Mouse (Mus musculus): ENCODE data around the gene St6gal1. TPM values are rescaled to one million over a fixed set of nuclear protein-coding genes. Genes with fewer than 3 reads are reported as not detected.

The St6gal1 gene
- polyA plus RNA-seq, 1 experiment from 2014 or later = 36.2 TPM

GRCm38 (mm10) chr16:23397931-23398330, 173.4 kb downstream of the St6gal1 start:
- ATAC-seq (ENCODE audit: low FRiP score) = no peak
- Histone ChIP-seq H3K4me2 (no peak overlapping the region), H3K9me3 (no peaks in the 10 kb centered on the region), H3K4me1 (no peaks in the 10 kb centered on the region), H3K36me3 (replicated peaks) (no peaks in the 10 kb centered on the region), H3K27me3 (no peaks in the 10 kb centered on the region), H3K27ac (no peak overlapping the region), H3K4me3 (replicated peaks) (no peak overlapping the region), H3K9ac (no peak overlapping the region)
- WGBS = 81% methylated on average over 5 of the region's 5 CpGs

- H3K36me3 ChIP-seq (replicated peaks) = no peaks in the 10 kb centered on the region
- no peak overlapping the region for H3K4me2 ChIP-seq
- H3K4me3 ChIP-seq (replicated peaks) = no peak overlapping the region
- no peak for ATAC-seq (ENCODE audit: low FRiP score)
- no peak overlapping the region for H3K9ac ChIP-seq
- H3K4me1 ChIP-seq = no peaks in the 10 kb centered on the region
- H3K27ac ChIP-seq = no peak overlapping the region
- H3K27me3 ChIP-seq = no peaks in the 10 kb centered on the region
- WGBS = 79% methylated on average over 4 of the region's 4 CpGs
- H3K9me3 ChIP-seq = no peaks in the 10 kb centered on the region
These were observed 176.9 kb downstream of the St6gal1 start for GRCm38 (mm10) chr16:23401463-23401862.

DNA sequence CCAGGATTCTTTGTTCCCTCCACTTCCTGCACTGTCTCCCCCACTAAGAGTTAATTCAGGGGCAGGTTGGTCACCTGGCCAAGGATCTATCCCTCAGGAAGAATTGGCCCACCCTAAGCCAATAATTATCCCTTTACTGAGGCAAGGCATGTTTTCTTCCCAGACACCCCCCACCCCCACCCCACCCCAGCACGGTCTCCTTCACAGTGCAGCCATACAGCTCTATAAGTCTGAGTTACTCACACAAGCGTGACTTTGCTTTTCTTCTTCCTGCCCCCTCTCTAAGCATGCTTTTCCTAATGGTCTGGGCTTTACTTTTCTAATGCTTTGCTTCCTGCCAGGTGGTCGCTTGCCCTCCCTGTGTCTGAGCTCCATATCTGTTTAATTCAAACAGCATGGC, 177.4 kb downstream of the St6gal1 start:
- Histone ChIP-seq H3K4me2 (no peak overlapping the region), H3K9ac (no peak overlapping the region), H3K27me3 (no peaks in the 10 kb centered on the region), H3K36me3 (replicated peaks) (no peaks in the 10 kb centered on the region), H3K9me3 (no peaks in the 10 kb centered on the region), H3K27ac (no peak overlapping the region), H3K4me3 (replicated peaks) (no peak overlapping the region), H3K4me1 (no peaks in the 10 kb centered on the region)
- 62% methylated on average over 3 of the region's 3 CpGs for WGBS
- ATAC-seq (ENCODE audit: low FRiP score) = no peak

DNA sequence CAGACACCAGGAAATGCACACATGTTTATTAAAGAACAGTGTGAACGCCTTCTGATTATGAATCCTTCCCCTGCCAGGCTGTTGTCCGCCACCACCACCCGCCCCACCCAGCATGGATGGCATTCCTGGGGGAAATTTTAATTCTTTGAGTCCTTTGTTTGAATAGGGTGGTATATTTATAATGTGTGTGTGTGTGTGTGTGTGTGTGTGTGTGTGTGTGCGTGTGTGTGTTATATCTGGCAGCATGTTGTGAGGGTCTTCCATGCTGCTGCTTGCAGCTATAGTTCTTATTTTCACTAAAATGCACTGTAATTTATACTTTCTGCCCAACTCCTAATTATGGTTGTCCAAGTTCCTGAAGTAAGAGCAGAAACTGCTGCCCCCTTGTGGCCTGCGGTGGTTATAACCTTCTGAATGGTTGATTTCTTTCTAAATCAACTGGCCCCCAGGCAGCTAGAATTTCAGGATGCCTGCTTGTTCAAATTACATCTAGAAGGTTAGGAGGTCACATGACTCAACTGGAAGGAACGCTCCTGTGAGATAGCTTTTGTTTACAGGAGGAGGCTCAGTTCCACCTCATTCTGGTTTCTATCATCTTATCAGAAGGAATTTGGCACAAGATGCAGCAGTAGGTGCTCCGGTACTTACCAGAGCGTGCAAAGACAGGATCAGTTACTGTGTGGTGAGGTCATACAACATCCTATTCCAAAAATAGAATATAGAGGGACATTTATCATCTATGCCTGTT, 178.6 kb downstream of the St6gal1 start:
- ATAC-seq (ENCODE audit: low FRiP score) = no peak
- Histone ChIP-seq H3K27ac (no peak overlapping the region), H3K9me3 (no peaks in the 10 kb centered on the region), H3K36me3 (replicated peaks) (no peaks in the 10 kb centered on the region), H3K9ac (no peak overlapping the region), H3K4me1 (no peaks in the 10 kb centered on the region), H3K4me3 (replicated peaks) (no peak overlapping the region), H3K4me2 (no peak overlapping the region), H3K27me3 (no peaks in the 10 kb centered on the region)
- WGBS = 50% methylated on average over 8 of the region's 8 CpGs

Other genes starting within 250 kb of the St6gal1 start
- not detected in 2 replicates for gene Kng2, start 195.3 kb upstream of the St6gal1 start, polyA plus RNA-seq (2016; fragmentation: Nextera tagmentation; extraction: Ambion mirVana)
- not detected in 2 replicates for gene Kng1, start 166.9 kb upstream of the St6gal1 start, polyA plus RNA-seq (2016; fragmentation: Nextera tagmentation; extraction: Ambion mirVana)
- gene Eif4a2, start 117.3 kb upstream of the St6gal1 start, polyA plus RNA-seq (2016; fragmentation: Nextera tagmentation; extraction: Ambion mirVana) = 221 and 223 TPM in 2 replicates
- 181 and 190 TPM in 2 replicates for gene Rfc4, start 97.0 kb upstream of the St6gal1 start, polyA plus RNA-seq (2016; fragmentation: Nextera tagmentation; extraction: Ambion mirVana)
- gene Adipoq, start 78.2 kb upstream of the St6gal1 start, polyA plus RNA-seq (2016; fragmentation: Nextera tagmentation; extraction: Ambion mirVana) = not detected in 2 replicates
- 0.42 and 0.94 TPM in 2 replicates for gene Rtp1, start 204.4 kb downstream of the St6gal1 start, polyA plus RNA-seq (2016; fragmentation: Nextera tagmentation; extraction: Ambion mirVana)